Mouse (Mus musculus): ENCODE measurements at regions not wholly inside any gene's neighbourhood (a gene's known extent, or its start where the extent isn't known, plus 50 kb on each side); places are given as distances from the start of the nearest gene placed in this dataset.

DNA sequence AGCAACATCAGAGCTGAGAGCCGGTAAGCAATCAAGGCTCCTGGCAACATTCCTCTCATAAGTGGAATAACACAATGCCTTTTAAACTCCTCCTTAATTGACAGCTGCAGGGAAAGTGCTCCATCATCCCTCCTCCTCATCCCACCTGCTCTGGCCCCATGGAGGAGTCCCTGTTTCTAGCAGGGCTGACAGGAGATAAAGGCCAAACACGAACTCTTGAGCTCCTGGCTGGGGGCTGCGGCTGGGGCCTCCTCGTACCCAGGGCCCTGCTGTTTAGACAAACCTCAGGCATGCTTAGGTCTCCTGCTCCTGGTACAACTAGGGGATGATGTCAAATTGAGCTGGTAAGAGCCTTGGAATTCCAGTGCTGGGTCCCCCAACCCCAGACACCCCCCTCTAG is 66.2 kb upstream of the Podxl start:
- no peaks in the 10 kb centered on the region for H3K9me3 ChIP-seq (replicated peaks)
- H3K27me3 ChIP-seq: no peaks in the 10 kb centered on the region
- ATAC-seq (ENCODE audit: insufficient number of reproducible peaks, low FRiP score, low TSS enrichment, low read depth): no peak
- H3K9ac ChIP-seq: no peak overlapping the region
- no peak overlapping the region for H3K27ac ChIP-seq (replicated peaks)
- no peaks in the 10 kb centered on the region for H3K36me3 ChIP-seq
- H3K4me3 ChIP-seq (replicated peaks): no peak overlapping the region
- H3K4me2 ChIP-seq (replicated peaks): no peak overlapping the region
- WGBS: 41% methylated on average over 4 of the region's 4 CpGs
- no peaks in the 10 kb centered on the region for H3K4me1 ChIP-seq

DNA sequence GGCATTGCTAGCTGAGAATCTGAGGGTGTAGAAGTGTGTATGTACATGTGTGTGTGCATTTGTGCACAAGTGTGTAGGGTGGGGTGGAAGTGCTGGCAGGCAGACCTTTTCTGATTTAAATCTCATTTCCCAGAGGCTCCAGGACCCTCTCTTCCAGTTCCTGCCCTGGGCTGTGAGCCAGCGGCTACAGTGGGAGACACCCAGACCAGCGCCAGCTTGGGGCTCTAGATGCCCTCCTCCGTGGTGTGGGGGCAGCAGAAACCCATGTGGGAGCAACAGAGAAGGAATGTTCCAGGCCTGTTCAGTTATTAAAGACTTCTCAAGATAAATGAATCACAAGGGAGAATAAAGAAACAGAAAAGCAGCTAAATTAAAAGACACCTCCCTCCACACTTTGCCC is 64.1 kb upstream of the Podxl start:
- H3K9ac ChIP-seq: no peak overlapping the region
- WGBS: 71% methylated on average over 3 of the region's 3 CpGs
- no peaks in the 10 kb centered on the region for H3K27me3 ChIP-seq
- no peak overlapping the region for H3K27ac ChIP-seq (replicated peaks)
- no peak overlapping the region for H3K4me2 ChIP-seq (replicated peaks)
- no peak overlapping the region for H3K4me3 ChIP-seq (replicated peaks)
- no peaks in the 10 kb centered on the region for H3K9me3 ChIP-seq (replicated peaks)
- no peak for ATAC-seq (ENCODE audit: insufficient number of reproducible peaks, low FRiP score, low TSS enrichment, low read depth)
- no peaks in the 10 kb centered on the region for H3K36me3 ChIP-seq
- H3K4me1 ChIP-seq: no peaks in the 10 kb centered on the region

- no peak overlapping the region for H3K27ac ChIP-seq (replicated peaks)
- H3K4me2 ChIP-seq (replicated peaks): no peak overlapping the region
- WGBS: 69% methylated on average over 2 of the region's 2 CpGs
- H3K9ac ChIP-seq: no peak overlapping the region
- H3K4me3 ChIP-seq (replicated peaks): no peak overlapping the region
- H3K27me3 ChIP-seq: no peaks in the 10 kb centered on the region
- no peaks in the 10 kb centered on the region for H3K4me1 ChIP-seq
- no peaks in the 10 kb centered on the region for H3K36me3 ChIP-seq
- no peak for ATAC-seq (ENCODE audit: insufficient number of reproducible peaks, low FRiP score, low TSS enrichment, low read depth)
- no peaks in the 10 kb centered on the region for H3K9me3 ChIP-seq (replicated peaks)
These were observed 61.3 kb upstream of the Podxl start for GRCm38 (mm10) chr6:31625055-31625454.

DNA sequence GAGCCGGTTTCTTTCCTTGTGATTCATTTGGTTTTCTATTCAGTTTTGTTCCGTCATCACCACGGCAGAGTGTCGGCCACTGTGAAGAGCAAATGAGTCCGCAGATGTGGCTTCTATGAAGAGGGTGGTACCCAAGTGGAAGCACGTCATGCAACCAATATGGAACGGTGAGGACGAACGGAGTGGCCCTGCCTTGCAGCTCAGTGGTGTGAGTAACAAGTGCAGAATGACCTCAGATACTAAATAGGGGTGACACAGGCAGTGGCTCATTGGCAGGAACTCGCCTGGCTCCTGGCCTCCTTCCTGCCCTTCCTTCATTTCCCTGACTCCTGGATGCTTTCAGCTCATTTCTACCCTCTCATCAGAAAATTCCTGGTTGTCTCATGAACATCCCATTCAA is 60.6 kb upstream of the Podxl start:
- H3K4me3 ChIP-seq (replicated peaks): no peak overlapping the region
- no peaks in the 10 kb centered on the region for H3K27me3 ChIP-seq
- WGBS: 82% methylated on average over 10 of the region's 10 CpGs
- no peak overlapping the region for H3K27ac ChIP-seq (replicated peaks)
- no peak for ATAC-seq (ENCODE audit: insufficient number of reproducible peaks, low FRiP score, low TSS enrichment, low read depth)
- no peaks in the 10 kb centered on the region for H3K36me3 ChIP-seq
- H3K9ac ChIP-seq: no peak overlapping the region
- no peaks in the 10 kb centered on the region for H3K4me1 ChIP-seq
- no peak overlapping the region for H3K4me2 ChIP-seq (replicated peaks)
- no peaks in the 10 kb centered on the region for H3K9me3 ChIP-seq (replicated peaks)

DNA sequence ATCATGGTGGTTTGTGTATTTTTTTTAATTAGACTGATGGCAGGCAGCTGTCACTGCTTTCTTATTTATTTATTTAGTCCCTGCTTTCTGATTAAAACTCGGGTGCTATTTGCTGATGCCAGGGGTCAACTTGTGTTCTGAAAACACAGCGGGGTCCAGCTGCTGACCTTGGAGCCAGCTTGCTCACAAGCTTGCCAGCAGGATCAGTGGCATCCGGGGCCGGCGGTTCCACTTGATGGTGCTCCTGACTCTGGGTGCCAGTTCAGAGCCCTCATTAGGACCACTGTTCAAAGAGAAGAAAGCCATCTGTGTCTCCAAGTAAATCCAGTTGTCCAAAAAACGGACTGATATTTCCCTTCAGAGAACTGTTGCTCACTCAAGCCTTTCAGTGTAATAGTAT is 57.2 kb upstream of the Podxl start:
- Histone ChIP-seq H3K4me1 (no peaks in the 10 kb centered on the region), H3K27me3 (no peaks in the 10 kb centered on the region), H3K9ac (no peak overlapping the region), H3K36me3 (no peaks in the 10 kb centered on the region), H3K4me2 (replicated peaks) (no peak overlapping the region), H3K4me3 (replicated peaks) (no peak overlapping the region), H3K27ac (replicated peaks) (no peak overlapping the region), H3K9me3 (replicated peaks) (no peaks in the 10 kb centered on the region)
- no peak for ATAC-seq (ENCODE audit: insufficient number of reproducible peaks, low FRiP score, low TSS enrichment, low read depth)
- 68% methylated on average over 6 of the region's 6 CpGs for WGBS

GRCm38 (mm10) chr6:31618852-31619251 is 55.1 kb upstream of the Podxl start:
- ATAC-seq (ENCODE audit: insufficient number of reproducible peaks, low FRiP score, low TSS enrichment, low read depth): no peak
- H3K27ac ChIP-seq (replicated peaks): no peak overlapping the region
- H3K36me3 ChIP-seq: no peaks in the 10 kb centered on the region
- H3K9ac ChIP-seq: no peak overlapping the region
- WGBS: 60% methylated on average over 2 of the region's 2 CpGs
- no peak overlapping the region for H3K4me3 ChIP-seq (replicated peaks)
- H3K4me2 ChIP-seq (replicated peaks): no peak overlapping the region
- no peaks in the 10 kb centered on the region for H3K4me1 ChIP-seq
- no peaks in the 10 kb centered on the region for H3K9me3 ChIP-seq (replicated peaks)
- no peaks in the 10 kb centered on the region for H3K27me3 ChIP-seq

- 80% methylated on average over 8 of the region's 8 CpGs for WGBS
- H3K27me3 ChIP-seq: no peaks in the 10 kb centered on the region
These were observed 53.6 kb upstream of the Podxl start for GRCm38 (mm10) chr6:31617341-31617740.

DNA sequence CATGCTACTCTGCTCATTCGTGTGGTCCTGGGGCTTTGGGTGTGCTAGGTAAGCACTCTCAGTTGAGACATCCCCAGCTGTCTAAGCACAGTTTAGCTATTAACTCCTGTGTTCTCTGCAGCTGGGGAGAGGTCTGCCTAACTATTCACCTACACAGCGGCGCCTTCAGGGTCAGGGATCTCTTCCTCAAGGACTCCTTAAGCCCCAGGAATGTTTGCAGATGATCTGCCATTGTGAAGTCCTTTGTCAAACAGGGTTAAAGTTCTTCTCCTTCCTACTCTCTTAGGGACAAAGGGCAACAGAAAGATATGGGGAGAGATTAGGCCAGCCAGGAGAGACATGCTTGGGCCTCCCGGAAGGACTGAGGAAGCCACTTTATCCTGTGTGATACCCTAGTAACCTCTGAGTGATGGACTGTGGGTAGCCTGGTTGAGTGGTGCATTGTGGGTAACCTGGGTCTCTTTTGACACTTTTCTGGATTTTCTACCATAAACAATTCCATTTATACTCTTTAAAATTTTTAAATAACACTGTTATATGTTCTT is 51.7 kb upstream of the Podxl start:
- 80% methylated on average over 4 of the region's 4 CpGs for WGBS
- H3K27me3 ChIP-seq: no peaks in the 10 kb centered on the region

More at GRCm38 (mm10) chr6:31617341-31617740, 53.6 kb upstream of the Podxl start:
- Histone ChIP-seq H3K4me2 (replicated peaks) (no peak overlapping the region), H3K9ac (no peak overlapping the region), H3K9me3 (replicated peaks) (no peaks in the 10 kb centered on the region), H3K4me1 (no peaks in the 10 kb centered on the region; the same call in 1 of the 2 replicates), H3K4me3 (replicated peaks) (no peak overlapping the region), H3K36me3 (no peaks in the 10 kb centered on the region), H3K27ac (replicated peaks) (no peak overlapping the region)
- ATAC-seq (ENCODE audit: insufficient number of reproducible peaks, low FRiP score, low TSS enrichment, low read depth): no peak

DNA sequence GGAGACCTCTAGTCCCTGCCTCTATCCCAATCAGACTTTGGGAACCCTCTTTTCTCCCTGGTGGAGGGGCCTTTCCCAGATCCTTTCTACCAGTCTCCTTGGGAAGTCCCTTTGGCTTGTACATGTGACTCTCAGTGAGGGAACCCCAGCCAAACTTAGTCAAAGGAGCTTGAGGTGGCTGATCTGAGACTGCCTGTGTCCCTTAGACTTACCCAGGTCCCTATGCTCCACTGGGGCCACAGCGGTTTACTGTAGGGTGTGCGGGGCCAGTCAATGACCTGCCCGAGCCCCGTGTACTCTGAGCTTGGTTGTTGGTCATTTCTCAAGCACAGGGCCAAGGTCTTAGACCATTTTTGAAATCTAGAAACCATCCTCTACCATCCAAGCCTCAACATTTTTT is 50.8 kb upstream of the Podxl start:
- Histone ChIP-seq H3K27ac (replicated peaks) (no peak overlapping the region), H3K9me3 (replicated peaks) (no peaks in the 10 kb centered on the region), H3K4me1 (no peaks in the 10 kb centered on the region; the same call in 1 of the 2 replicates), H3K9ac (no peak overlapping the region), H3K4me3 (replicated peaks) (no peak overlapping the region), H3K36me3 (no peaks in the 10 kb centered on the region), H3K4me2 (replicated peaks) (no peak overlapping the region), H3K27me3 (no peaks in the 10 kb centered on the region)
- 94% methylated on average over 4 of the region's 4 CpGs for WGBS
- no peak for ATAC-seq (ENCODE audit: insufficient number of reproducible peaks, low FRiP score, low TSS enrichment, low read depth)

More for the DNA sequence above, 51.7 kb upstream of the Podxl start:
- no peaks in the 10 kb centered on the region for H3K36me3 ChIP-seq
- H3K9me3 ChIP-seq (replicated peaks): no peaks in the 10 kb centered on the region
- no peak overlapping the region for H3K4me2 ChIP-seq (replicated peaks)
- ATAC-seq (ENCODE audit: insufficient number of reproducible peaks, low FRiP score, low TSS enrichment, low read depth): no peak
- no peak overlapping the region for H3K4me3 ChIP-seq (replicated peaks)
- H3K9ac ChIP-seq: no peak overlapping the region
- H3K27ac ChIP-seq (replicated peaks): no peak overlapping the region
- H3K4me1 ChIP-seq: no peaks in the 10 kb centered on the region; the same call in 1 of the 2 replicates

GRCm38 (mm10) chr6:31613590-31614319 is 50.0 kb upstream of the Podxl start:
- no peak overlapping the region for H3K4me3 ChIP-seq (replicated peaks)
- no peak overlapping the region for H3K9ac ChIP-seq
- no peaks in the 10 kb centered on the region; the same call in 1 of the 2 replicates for H3K4me1 ChIP-seq
- H3K9me3 ChIP-seq (replicated peaks): no peaks in the 10 kb centered on the region
- 66% methylated on average over 13 of the region's 13 CpGs for WGBS
- H3K36me3 ChIP-seq: no peaks in the 10 kb centered on the region
- ATAC-seq (ENCODE audit: insufficient number of reproducible peaks, low FRiP score, low TSS enrichment, low read depth): no peak
- no peak overlapping the region for H3K27ac ChIP-seq (replicated peaks)
- H3K4me2 ChIP-seq (replicated peaks): no peak overlapping the region
- H3K27me3 ChIP-seq: no peaks in the 10 kb centered on the region
